Comparison of ENCODE assay signal across 14 mouse cellular contexts in the genomic region with DNA sequence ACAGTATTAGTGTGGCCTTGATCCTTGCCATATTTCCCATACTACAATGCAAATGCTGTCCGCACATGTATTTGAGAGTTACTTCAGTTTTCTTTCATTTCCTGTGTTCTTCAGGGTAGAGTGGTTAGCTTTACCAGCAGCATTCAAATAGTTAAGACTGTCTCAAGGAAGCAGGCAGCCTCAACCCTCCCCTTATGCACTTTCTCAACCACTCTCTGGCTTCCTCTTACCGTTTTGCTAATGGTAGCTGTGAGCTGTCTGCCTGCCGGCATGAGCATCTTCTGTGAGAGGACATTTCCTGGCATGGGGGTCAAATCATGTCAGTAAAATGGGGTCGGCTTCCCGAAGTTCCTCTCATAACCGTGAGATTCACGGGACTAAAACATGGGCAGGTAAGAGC.
DNase-seq lines count a peak whose midpoint lies in the region; TF ChIP-seq lines count a peak whose summit lies in the region.
"Had no signal": no experiment of that assay in that cellular context is flagged by ENCODE, and none has a peak within 500 bp of the region (broad histone marks: within the 10 kb centered on the region; RNA-seq: fewer than 3 reads in every experiment).

No protein-coding gene starts in this region.

- 3% methylated on average over 7 of the region's 7 CpGs for WGBS in bone marrow, adult 2 months

- intact Hi-C loops in gastrocnemius, adult 2 months (cut with DNase I) = no loop called here

- H3K4me3 ChIP-seq in gastrocnemius, adult 2 months = peak overlapping the region; percentile 38
- H3K4me3 ChIP-seq in bone marrow, adult 2 months (replicated peaks; ENCODE audit: control insufficient read depth, low read depth, low read length) = peak overlapping the region; percentile 61
- H3K4me3 ChIP-seq: embryonic facial prominence, embryonic 13.5 days; heart, embryonic 15.5 days; myocyte had no signal

- no peak for TF ChIP-seq POLR2A in bone marrow, adult 2 months (IDR thresholded peaks at IDR 0.05; ENCODE audit: borderline replicate concordance, control insufficient read depth, low read depth, low read length)

- H3K4me1 ChIP-seq in bone marrow, adult 2 months (ENCODE audit: control insufficient read depth, insufficient read depth, low read length) = peaks cover 4% of the 10 kb centered on the region; the same call in 1 of the 2 replicates
- H3K4me1 ChIP-seq: heart, embryonic 15.5 days had no signal

- no peak for TF ChIP-seq CTCF in gastrocnemius, adult 2 months (IDR thresholded peaks at IDR 0.05)
- no peak for TF ChIP-seq CTCF in bone marrow, adult 2 months (IDR thresholded peaks at IDR 0.05; ENCODE audit: control insufficient read depth, insufficient read depth, low read length)

- no peak for DNase-seq in gastrocnemius, adult 2 months
- no peak for DNase-seq in gastrocnemius, postnatal 25 days
- DNase-seq in lung, postnatal 25 days (ENCODE audit: low spot score) = peak; percentile 48
- peak; percentile 43 to 68 for DNase-seq in spleen, postnatal 4 days (ENCODE audit: low spot score in 2 of 2)
- DNase-seq in urinary bladder, postnatal 10 days (ENCODE audit: low spot score) = no peak
- DNase-seq in frontal cortex, postnatal 10 days (ENCODE audit: low spot score in 2 of 2) = no peak
- no peak for DNase-seq in cerebellum, adult 9-10 months
- DNase-seq: kidney, postnatal 4 days; right cerebral cortex, postnatal 14 days had no signal

- H3K27ac ChIP-seq in gastrocnemius, adult 2 months = no peak overlapping the region; the same call in 1 of the 2 replicates
- peak overlapping the region; percentile 55 for H3K27ac ChIP-seq in bone marrow, adult 2 months (ENCODE audit: control insufficient read depth, insufficient read depth, low read depth, low read length, poor library complexity)
- H3K27ac ChIP-seq: embryonic facial prominence, embryonic 13.5 days; heart, embryonic 15.5 days; liver, embryonic 14.5 days had no signal

Comparison
In these comparisons a context has a peak if more than half of its experiments do, and no peak if none do; other contexts are left out.
1. DNase-seq: peak in lung, postnatal 25 days (single experiment) and spleen, postnatal 4 days (2 of 2); none in gastrocnemius, adult 2 months (single experiment), gastrocnemius, postnatal 25 days (single experiment), urinary bladder, postnatal 10 days (single experiment), frontal cortex, postnatal 10 days (0 of 2) and cerebellum, adult 9-10 months (single experiment).